ENCODE assay signal across 18 mouse cellular contexts in the genomic region with DNA sequence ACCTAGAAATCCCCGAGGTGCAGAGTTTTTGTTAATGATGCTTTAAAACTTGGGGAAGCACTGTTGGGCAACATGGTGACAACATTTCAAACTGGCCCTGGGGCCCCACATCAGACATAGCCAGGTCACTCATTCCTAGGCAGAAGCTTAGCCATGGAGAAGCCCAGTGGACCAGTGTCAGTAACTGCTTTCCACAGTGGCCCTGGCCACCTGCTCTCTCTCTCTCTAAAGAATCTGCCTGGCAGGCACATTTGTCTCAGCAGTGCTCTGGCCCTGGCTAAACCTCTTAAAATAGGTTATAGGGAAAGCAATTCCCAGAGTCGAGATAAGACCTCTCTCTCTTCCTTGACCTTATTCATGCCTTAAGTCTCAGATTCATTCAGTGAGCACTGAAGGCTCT. TPM values are rescaled to one million over a fixed set of nuclear protein-coding genes. Genes with fewer than 3 reads are reported as not detected.
DNase-seq lines count a peak whose midpoint lies in the region; ATAC-seq and TF ChIP-seq lines count a peak whose summit lies in the region.
"Had no signal": no experiment of that assay in that cellular context is flagged by ENCODE, and none has a peak within 500 bp of the region (broad histone marks: within the 10 kb centered on the region; RNA-seq: fewer than 3 reads in every experiment).

No protein-coding gene starts in this region.

- DNase-seq in gastrocnemius, adult 2 months = peak; percentile 66
- no peak for DNase-seq in gastrocnemius, postnatal 25 days
- DNase-seq in lung, postnatal 36 days = no peak
- DNase-seq in cerebellum, postnatal 36 days = peak; percentile 58 to 63
- DNase-seq in forebrain, embryonic 14.5 days (ENCODE audit: low spot score) = no peak
- DNase-seq in liver = no peak
- DNase-seq: B cell, adult 2 months; forebrain, postnatal 0 days; kidney, adult 9 months; liver, postnatal 0 days; right cerebral cortex, adult 18-20 months had no signal

- no peak for ATAC-seq in lung, embryonic 16.5 days (ENCODE audit: low read depth)
- ATAC-seq in forebrain, embryonic 14.5 days = no peak
- ATAC-seq: forebrain, postnatal 0 days; liver, postnatal 0 days had no signal

- intact Hi-C loops in gastrocnemius, adult 2 months (cut with DNase I) = no loop called here

- no peaks in the 10 kb centered on the region for H3K9me3 ChIP-seq in lung, embryonic 16.5 days (ENCODE audit: control insufficient read depth, low read length)
- no peaks in the 10 kb centered on the region for H3K9me3 ChIP-seq in forebrain, embryonic 14.5 days (replicated peaks; ENCODE audit: control insufficient read depth, low read length)
- H3K9me3 ChIP-seq: embryonic facial prominence, embryonic 15.5 days; heart, embryonic 10.5 days; limb, embryonic 15.5 days; neural tube, embryonic 13.5 days had no signal

- no peak for TF ChIP-seq CTCF in gastrocnemius, adult 2 months (IDR thresholded peaks at IDR 0.05)

- H3K4me3 ChIP-seq in gastrocnemius, adult 2 months = no peak overlapping the region
- H3K4me3 ChIP-seq in lung, embryonic 16.5 days (ENCODE audit: low read length) = no peak overlapping the region
- no peak overlapping the region for H3K4me3 ChIP-seq in forebrain, embryonic 14.5 days (ENCODE audit: low read depth, low read length)
- H3K4me3 ChIP-seq: embryonic facial prominence, embryonic 15.5 days; heart, embryonic 10.5 days; limb, embryonic 15.5 days; neural tube, embryonic 13.5 days had no signal

- H3K4me1 ChIP-seq in lung, embryonic 16.5 days (replicated peaks; ENCODE audit: control insufficient read depth, insufficient read depth, low read length) = peaks cover 15% of the 10 kb centered on the region
- H3K4me1 ChIP-seq in forebrain, embryonic 14.5 days (ENCODE audit: control insufficient read depth, insufficient read depth, low read length) = no peaks in the 10 kb centered on the region
- H3K4me1 ChIP-seq: neural tube, embryonic 13.5 days had no signal

- no peak overlapping the region; the same call in 1 of the 2 replicates for H3K4me2 ChIP-seq in lung, embryonic 16.5 days (ENCODE audit: low read depth, low read length)
- no peak overlapping the region for H3K4me2 ChIP-seq in forebrain, embryonic 14.5 days (ENCODE audit: low read length)
- H3K4me2 ChIP-seq: embryonic facial prominence, embryonic 15.5 days; hindbrain, embryonic 14.5 days; limb, embryonic 15.5 days; midbrain, embryonic 11.5 days; neural tube, embryonic 13.5 days had no signal

- H3K27ac ChIP-seq in gastrocnemius, adult 2 months = peak overlapping the region; percentile 48
- peak overlapping the region; percentile 19 for H3K27ac ChIP-seq in lung, embryonic 16.5 days (ENCODE audit: low read length)
- no peak overlapping the region for H3K27ac ChIP-seq in forebrain, embryonic 14.5 days (ENCODE audit: low read depth, low read length)
- H3K27ac ChIP-seq: embryonic facial prominence, embryonic 15.5 days; heart, embryonic 10.5 days; hindbrain, embryonic 14.5 days; limb, embryonic 15.5 days; neural tube, embryonic 13.5 days had no signal

- 53% methylated on average over 2 of the region's 2 CpGs for WGBS in lung, embryonic 16.5 days
- WGBS in forebrain, embryonic 14.5 days = 77% methylated on average over 2 of the region's 2 CpGs

- H3K36me3 ChIP-seq in lung, embryonic 16.5 days (ENCODE audit: control insufficient read depth, insufficient read depth, low read length) = no peaks in the 10 kb centered on the region
- no peaks in the 10 kb centered on the region for H3K36me3 ChIP-seq in forebrain, embryonic 14.5 days (ENCODE audit: control insufficient read depth, insufficient read depth, low read length)
- H3K36me3 ChIP-seq: embryonic facial prominence, embryonic 15.5 days; heart, embryonic 10.5 days; limb, embryonic 15.5 days; neural tube, embryonic 13.5 days had no signal

- H3K27me3 ChIP-seq in lung, embryonic 16.5 days (ENCODE audit: control insufficient read depth, insufficient read depth, low read depth, low read length) = no peaks in the 10 kb centered on the region
- H3K27me3 ChIP-seq in forebrain, embryonic 14.5 days (replicated peaks; ENCODE audit: control insufficient read depth, insufficient read depth, low read length) = no peaks in the 10 kb centered on the region
- H3K27me3 ChIP-seq: embryonic facial prominence, embryonic 15.5 days; limb, embryonic 15.5 days; neural tube, embryonic 13.5 days had no signal

- no peak overlapping the region for H3K9ac ChIP-seq in lung, embryonic 16.5 days (ENCODE audit: low read length)
- H3K9ac ChIP-seq in forebrain, embryonic 14.5 days (ENCODE audit: low read length) = no peak overlapping the region
- H3K9ac ChIP-seq: embryonic facial prominence, embryonic 15.5 days; forebrain, postnatal 0 days; hindbrain, embryonic 14.5 days; limb, embryonic 15.5 days; liver, postnatal 0 days; neural tube, embryonic 13.5 days had no signal

RNA-seq across cellular contexts. Expression of gene Lnx1, which starts 8.9 kb away (rescaled TPM):
- total RNA-seq in gastrocnemius, adult 2 months (2021) = 1 to 10 TPM; 3.4 to 4.9 TPM
- total RNA-seq in gastrocnemius, postnatal 25 days (2021) = 1 to 10 TPM; 1.5 to 2.7 TPM
- polyA plus RNA-seq in lung, embryonic 16.5 days (2015; fragmentation: Nextera tagmentation; extraction: Ambion mirVana) = 5.5 and 6.1 TPM in 2 replicates
- 2.8 and 3.6 TPM in 2 replicates for polyA plus RNA-seq in forebrain, embryonic 14.5 days (2014; fragmentation: Nextera tagmentation; extraction: Ambion mirVana)

Comparison
In these comparisons a context has a peak if more than half of its experiments do, and no peak if none do; other contexts are left out.
1. DNase-seq: peak in gastrocnemius, adult 2 months (single experiment) and cerebellum, postnatal 36 days (2 of 2); none in gastrocnemius, postnatal 25 days (single experiment), lung, postnatal 36 days (single experiment), forebrain, embryonic 14.5 days (single experiment) and liver (single experiment).